Mouse (Mus musculus): Measurements from ENCODE around the gene Jund.

Gene Jund

DNA sequence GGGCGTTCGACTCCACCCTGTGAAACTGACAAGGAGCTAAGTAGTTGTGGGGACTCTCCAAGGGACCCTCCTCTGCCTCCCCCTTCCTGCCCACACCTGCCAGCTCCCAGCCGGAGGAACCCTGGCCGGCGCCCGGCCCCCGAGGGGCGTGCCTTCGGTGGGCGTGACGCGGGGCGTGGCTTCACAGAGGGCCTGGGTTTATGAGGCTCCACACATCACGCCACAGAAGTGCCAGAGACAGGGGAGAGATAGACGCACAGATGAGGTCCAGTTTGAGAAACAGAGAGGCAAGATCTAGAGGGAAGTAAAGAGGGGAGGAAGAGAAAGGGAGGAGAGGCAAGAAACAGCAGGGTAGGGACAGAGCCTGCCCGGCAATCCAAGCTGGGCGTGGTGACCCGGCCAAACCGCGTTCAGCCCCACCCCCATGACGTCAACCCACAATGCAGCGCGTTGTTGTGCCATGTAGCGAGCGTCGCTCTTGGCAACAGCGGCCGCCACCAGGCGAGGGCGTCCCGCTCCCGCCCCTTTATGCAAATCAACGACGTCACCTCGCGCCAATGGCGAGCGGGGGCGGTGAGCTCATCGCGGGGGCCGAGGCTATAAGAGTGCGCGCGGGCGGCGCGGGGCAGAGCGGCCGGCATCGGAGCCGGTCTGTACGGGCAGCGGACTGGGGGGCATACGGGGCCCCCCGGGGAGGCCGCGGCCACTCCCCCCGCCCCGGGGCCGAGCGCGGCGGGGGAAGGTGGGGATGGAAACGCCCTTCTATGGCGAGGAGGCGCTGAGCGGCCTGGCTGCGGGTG lies at the start of gene Jund:
Gene Jund, plus strand, starts transcription at position 640 of the 800 bp plus-strand sequence.
- peak; percentile 99 to 100 for DNase-seq (ENCODE audit: inconsistent age in 2 of 2, low spot score in 1 of 2)

GRCm38 (mm10) chr8:70649324-70649723 lies 49.4 kb upstream of the Jund start:
- peak; percentile 92 to 94 for DNase-seq (ENCODE audit: inconsistent age in 2 of 2, low spot score in 1 of 2)

DNA sequence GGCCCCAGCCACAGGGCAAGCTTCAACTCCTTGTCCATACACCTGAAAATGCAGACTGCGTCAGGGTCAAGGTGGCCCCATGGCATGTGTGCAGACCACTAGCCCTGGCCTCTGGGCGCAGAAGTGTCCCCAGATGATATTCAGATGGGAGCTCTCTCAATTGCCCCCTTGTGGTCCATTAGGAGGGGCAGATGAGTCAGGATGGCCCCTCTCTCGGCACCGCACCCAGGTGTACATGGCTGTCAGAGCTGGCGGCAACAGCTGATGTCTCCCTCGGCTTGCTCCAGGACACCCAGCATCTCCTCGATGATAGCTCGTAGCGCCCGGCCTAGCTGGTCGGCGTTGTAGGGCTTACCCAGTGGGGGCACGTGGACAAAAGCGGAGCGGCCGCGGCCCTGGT lies 48.4 kb upstream of the Jund start:
- no peak for DNase-seq (ENCODE audit: inconsistent age in 2 of 2, low spot score in 1 of 2)

DNA sequence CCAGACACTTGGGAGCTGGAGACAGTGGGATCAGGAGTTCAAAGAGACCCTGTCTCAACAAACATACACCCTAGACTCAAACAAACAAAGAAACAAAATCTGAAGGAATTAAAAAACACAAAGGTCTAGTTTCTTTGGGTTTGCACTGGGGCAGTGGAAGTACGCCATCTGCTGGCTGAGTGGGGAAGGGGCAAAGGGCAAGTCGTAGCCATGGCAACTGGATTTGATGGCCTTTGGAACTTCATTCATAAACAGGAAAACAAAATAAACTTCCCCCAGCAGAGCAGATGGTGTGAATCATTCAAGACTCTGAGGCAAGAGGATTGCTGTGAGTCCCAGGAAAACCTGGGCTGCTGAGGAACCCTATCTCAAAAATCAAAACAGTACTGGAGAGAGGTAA lies 45.5 kb upstream of the Jund start:
- DNase-seq (ENCODE audit: inconsistent age in 2 of 2, low spot score in 1 of 2) = peak; percentile 73 to 90

GRCm38 (mm10) chr8:70654121-70654520 lies 44.6 kb upstream of the Jund start:
- no peak for DNase-seq (ENCODE audit: inconsistent age in 2 of 2, low spot score in 1 of 2)

- no peak for DNase-seq (ENCODE audit: inconsistent age in 2 of 2, low spot score in 1 of 2)
These were observed 43.3 kb upstream of the Jund start for GRCm38 (mm10) chr8:70655469-70655868.

- peak in 1 of 2 experiments; percentile 22 for DNase-seq (ENCODE audit: inconsistent age in 2 of 2, low spot score in 1 of 2)
These were observed 42.5 kb upstream of the Jund start for GRCm38 (mm10) chr8:70656193-70656790.

DNA sequence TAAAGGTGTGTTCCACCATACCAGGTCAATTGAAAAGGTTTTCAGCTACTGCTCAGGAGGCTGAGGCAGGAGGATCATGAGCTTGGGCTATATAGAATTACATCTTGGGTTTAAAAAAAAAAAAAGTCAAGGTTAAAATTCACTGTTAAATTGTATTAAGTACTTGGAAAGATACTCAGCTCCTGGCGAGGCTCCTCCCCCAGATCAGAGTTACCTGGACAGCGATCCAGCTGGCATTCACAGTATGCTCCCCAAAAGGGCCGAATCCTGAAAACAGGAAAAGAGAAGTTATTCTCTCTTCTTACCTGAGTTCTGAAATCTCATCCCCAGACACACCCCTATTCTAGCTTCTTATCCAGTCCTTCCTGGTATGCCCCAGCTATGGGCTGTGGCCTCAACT lies 41.5 kb upstream of the Jund start:
- DNase-seq (ENCODE audit: inconsistent age in 2 of 2, low spot score in 1 of 2) = peak in 1 of 2 experiments; percentile 15

- peak; percentile 85 to 93 for DNase-seq (ENCODE audit: inconsistent age in 2 of 2, low spot score in 1 of 2)
These were observed 41.0 kb upstream of the Jund start for GRCm38 (mm10) chr8:70657739-70658138.

GRCm38 (mm10) chr8:70658897-70659603 lies 39.7 kb upstream of the Jund start:
- DNase-seq (ENCODE audit: inconsistent age in 2 of 2, low spot score in 1 of 2) = peak in 1 of 2 experiments; percentile 19

DNA sequence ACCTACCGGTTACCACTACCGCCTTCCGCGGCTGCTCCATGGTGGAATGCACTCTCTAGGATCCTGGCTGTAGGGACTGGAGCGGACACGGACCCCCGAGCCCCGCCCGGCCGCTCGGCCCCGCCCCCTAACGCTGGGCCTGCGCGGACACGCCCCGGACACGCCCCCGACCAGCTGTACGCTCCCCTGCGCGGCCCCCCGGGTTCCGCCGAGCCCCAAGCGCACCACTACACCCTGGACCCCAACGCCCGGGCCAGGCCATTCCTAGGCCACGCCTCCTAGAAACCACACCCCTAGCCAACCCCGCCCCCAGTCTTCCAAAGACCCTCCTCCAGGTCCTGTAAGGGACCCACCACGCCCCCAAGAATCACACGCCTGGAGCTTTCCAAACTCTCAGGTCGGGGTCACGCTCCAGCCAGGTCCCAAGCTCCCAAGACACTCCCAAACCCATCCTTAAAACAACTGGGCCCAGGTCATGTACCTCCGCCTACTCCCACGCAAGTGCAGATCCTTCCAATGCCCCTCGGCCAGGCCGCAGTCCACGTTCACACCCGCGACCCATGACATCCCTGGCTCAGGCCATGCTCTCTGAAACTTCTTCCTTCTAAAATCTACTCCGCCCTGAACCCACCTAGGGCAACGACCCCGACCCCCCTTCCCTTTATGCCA lies 39.0 kb upstream of the Jund start:
- peak; percentile 96 to 98 for DNase-seq (ENCODE audit: inconsistent age in 2 of 2, low spot score in 1 of 2)

DNA sequence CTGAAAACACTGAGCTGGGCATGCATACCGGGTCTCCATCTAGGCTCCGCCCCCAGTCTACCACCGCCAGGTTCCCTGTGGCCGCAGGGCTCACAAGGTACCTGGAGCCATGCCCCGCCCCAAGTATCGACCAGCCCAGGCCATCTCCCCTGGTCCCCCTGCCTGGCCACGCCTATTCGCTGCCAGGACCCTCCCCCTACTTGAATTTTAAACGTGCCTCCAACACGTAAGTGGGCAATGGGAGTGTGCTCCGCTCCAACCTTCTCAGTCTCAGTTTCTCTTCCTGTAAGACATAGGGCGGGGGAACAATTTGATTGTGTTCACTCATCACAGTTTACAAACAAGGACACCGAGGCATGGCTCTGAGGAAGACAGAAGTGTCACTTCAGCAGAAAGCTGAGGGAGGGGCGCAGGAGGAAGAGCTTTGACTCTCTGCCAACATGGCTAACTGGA lies 38.5 kb upstream of the Jund start, which contains the start of gene Pgpep1:
Gene Pgpep1, minus strand, starts transcription at position 116 of the 453 bp plus-strand sequence.
- no peak for DNase-seq (ENCODE audit: inconsistent age in 2 of 2, low spot score in 1 of 2)

DNA sequence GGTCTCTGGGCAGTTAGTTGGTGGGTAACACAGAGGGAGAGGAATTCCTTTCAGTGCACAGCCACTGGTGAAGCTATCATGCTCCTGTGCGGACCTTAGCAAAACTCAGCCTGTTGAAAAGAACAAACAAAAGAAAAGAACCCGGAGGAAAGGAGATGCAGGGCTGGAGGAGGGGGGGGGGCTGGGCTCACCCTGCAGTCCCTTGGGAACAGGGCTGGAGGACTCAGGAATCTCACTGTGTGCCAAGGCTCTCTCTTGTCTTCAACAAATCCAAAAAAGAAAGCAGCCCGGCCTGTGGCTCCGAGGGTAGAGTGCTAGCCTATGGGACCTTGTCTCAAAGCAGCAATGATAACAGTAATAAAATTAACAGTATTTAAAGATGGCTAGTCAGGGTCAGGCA lies 35.1 kb upstream of the Jund start:
- no peak for DNase-seq (ENCODE audit: inconsistent age in 2 of 2, low spot score in 1 of 2)

DNA sequence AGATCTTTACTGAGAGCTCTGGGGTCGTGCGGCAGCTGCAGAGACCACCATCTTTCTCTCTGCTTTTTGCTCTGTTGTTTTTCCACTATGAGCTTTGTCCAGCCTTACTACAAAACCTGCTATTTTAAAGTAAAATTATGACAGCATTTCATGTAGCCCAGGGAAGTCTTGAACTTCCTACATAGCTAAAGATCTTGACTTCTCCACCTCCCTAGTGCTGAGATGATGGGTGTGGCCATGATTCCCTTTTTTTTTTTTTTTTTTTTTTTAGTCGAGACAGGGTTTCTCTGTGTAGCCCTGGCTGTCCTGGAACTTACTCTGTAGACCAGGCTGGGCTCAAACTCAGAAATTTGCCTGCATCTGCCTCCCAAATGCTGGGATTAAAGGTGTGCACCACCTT lies 34.1 kb upstream of the Jund start:
- DNase-seq (ENCODE audit: inconsistent age in 2 of 2, low spot score in 1 of 2) = no peak

DNA sequence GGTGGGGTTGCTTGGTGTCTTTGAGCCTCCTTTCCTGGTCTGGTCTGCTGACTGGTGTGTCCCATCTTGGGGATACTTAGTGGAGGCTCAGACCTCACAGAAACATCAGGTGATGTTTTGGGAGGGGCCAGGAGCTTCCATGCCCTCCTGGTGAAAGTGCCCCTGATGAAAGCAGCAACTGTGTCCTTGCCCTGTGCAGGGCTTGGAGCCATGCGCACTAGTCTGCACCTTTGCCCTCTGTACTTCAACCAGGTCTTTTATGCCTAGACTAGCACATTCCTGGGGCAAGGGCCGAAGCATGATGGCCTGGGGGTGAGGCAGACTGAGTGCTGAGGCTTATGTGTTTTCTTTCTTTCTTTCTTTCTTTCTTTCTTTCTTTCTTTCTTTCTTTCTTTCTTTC lies 33.1 kb upstream of the Jund start:
- no peak for DNase-seq (ENCODE audit: inconsistent age in 2 of 2, low spot score in 1 of 2)

- no peak for DNase-seq (ENCODE audit: inconsistent age in 2 of 2, low spot score in 1 of 2)
These were observed 31.7 kb upstream of the Jund start for GRCm38 (mm10) chr8:70667071-70667470.

- DNase-seq (ENCODE audit: inconsistent age in 2 of 2, low spot score in 1 of 2) = no peak
These were observed 27.0 kb upstream of the Jund start for GRCm38 (mm10) chr8:70671615-70672324.

- DNase-seq (ENCODE audit: inconsistent age in 2 of 2, low spot score in 1 of 2) = peak in 1 of 2 experiments; percentile 62
These were observed 26.2 kb upstream of the Jund start for GRCm38 (mm10) chr8:70672325-70673078.

DNA sequence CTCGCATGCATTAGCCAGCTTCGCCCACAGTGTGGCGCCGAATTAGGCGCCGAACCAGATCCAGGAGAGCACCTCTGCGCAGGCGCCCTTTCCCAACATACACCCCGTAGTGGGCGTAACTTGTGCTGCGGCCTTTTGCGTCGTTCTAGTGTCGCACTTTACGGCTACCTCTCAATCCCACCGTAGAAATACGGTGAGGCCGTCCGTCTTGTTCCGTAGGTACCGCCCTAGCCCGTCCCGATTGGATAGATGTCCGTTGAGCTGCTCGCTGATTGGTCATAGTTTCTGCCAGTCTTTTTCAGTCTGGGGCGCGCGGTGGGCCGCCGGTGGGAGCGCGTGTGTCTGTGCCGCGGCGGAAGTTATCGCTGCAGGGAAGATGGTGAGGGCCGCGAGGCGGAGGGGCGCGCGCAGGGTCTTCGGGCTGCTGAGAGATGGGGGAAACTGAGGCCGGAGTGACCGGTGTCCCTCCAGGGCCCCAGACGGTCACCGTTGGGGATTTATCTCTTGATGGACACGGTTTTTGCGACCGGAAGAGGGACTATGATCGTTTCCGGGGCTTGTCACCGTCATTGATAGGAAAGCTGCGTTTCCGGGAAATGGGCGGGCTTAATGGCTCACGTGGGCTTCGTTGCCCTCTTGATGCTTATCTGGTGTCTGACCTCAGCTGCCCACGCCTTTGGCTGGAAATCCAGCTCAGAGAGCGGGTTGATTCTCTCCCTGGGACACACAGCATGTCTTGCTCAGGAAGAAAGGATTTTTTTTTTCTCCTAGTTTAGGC lies 25.5 kb upstream of the Jund start, which contains the start of gene Lsm4:
Gene Lsm4, plus strand, starts transcription at position 170 of the 778 bp plus-strand sequence.
- DNase-seq (ENCODE audit: inconsistent age in 2 of 2, low spot score in 1 of 2) = peak; percentile 97 to 100
